Comparison of ENCODE assay signal across 10 mouse cellular contexts in genomic region chr15:83665993-83666392, GRCm38 (mm10). TPM values are rescaled to one million over a fixed set of nuclear protein-coding genes. Genes with fewer than 3 reads are reported as not detected.
DNase-seq lines count a peak whose midpoint lies in the region; ATAC-seq lines count a peak whose summit lies in the region.
"Had no signal": no experiment of that assay in that cellular context is flagged by ENCODE, and none has a peak within 500 bp of the region (broad histone marks: within the 10 kb centered on the region; RNA-seq: fewer than 3 reads in every experiment).

No protein-coding gene starts in this region.

- 56% methylated on average over 6 of the region's 6 CpGs for whole genome bisulfite sequencing in kidney, embryonic 15.5 days
- WGBS in neural tube, embryonic 14.5 days = 65% methylated on average over 6 of the region's 6 CpGs

- peaks cover 27% of the 10 kb centered on the region for H3K4me1 ChIP-seq in kidney, embryonic 15.5 days
- H3K4me1 ChIP-seq in neural tube, embryonic 14.5 days (ENCODE audit: control insufficient read depth, insufficient read depth, low read length) = peaks cover 13% of the 10 kb centered on the region

- H3K27me3 ChIP-seq in kidney, embryonic 15.5 days = peaks cover 32% of the 10 kb centered on the region
- no peaks in the 10 kb centered on the region for H3K27me3 ChIP-seq in neural tube, embryonic 14.5 days (ENCODE audit: control insufficient read depth, insufficient read depth, low read length)

- peak; percentile 20; the same call in 1 of the 2 replicates for ATAC-seq in kidney, embryonic 15.5 days (replicated peaks; ENCODE audit: low FRiP score)
- ATAC-seq in neural tube, embryonic 14.5 days (ENCODE audit: low read depth) = peak; percentile 49; the same call in 1 of the 2 replicates

- no peaks in the 10 kb centered on the region for H3K36me3 ChIP-seq in kidney, embryonic 15.5 days
- no peaks in the 10 kb centered on the region for H3K36me3 ChIP-seq in neural tube, embryonic 14.5 days (ENCODE audit: control insufficient read depth, insufficient read depth, low read length)

- no peak overlapping the region for H3K27ac ChIP-seq in kidney, embryonic 15.5 days
- no peak overlapping the region for H3K27ac ChIP-seq in neural tube, embryonic 14.5 days (ENCODE audit: low read depth, low read length)
- H3K27ac ChIP-seq: heart, adult 2 months had no signal

- peak; percentile 27 to 64 for DNase-seq in cerebellum, postnatal 25 days
- DNase-seq in cerebellum, adult 9-11 months = no peak
- no peak for DNase-seq in kidney, postnatal 14 days
- no peak for DNase-seq in neural tube, embryonic 10.5 days (ENCODE audit: extremely low spot score, low spot score)
- DNase-seq in B cell, adult 2 months = no peak
- DNase-seq: kidney, adult 9 months; thymus, postnatal 14 days had no signal

- no peak overlapping the region for H3K4me3 ChIP-seq in kidney, embryonic 15.5 days (replicated peaks)
- no peak overlapping the region for H3K4me3 ChIP-seq in neural tube, embryonic 14.5 days (ENCODE audit: low read depth, low read length)
- H3K4me3 ChIP-seq: heart, adult 2 months had no signal

- no peak overlapping the region for H3K9ac ChIP-seq in kidney, embryonic 15.5 days
- H3K9ac ChIP-seq in neural tube, embryonic 14.5 days (replicated peaks; ENCODE audit: low read depth, low read length) = 0 out of 2 replicates have a peak overlapping the region, but pooled peaks have one; percentile 1

- no peak overlapping the region for H3K4me2 ChIP-seq in kidney, embryonic 15.5 days
- no peak overlapping the region for H3K4me2 ChIP-seq in neural tube, embryonic 14.5 days (ENCODE audit: low read depth, low read length)

- no peaks in the 10 kb centered on the region for H3K9me3 ChIP-seq in kidney, embryonic 15.5 days (replicated peaks)
- no peaks in the 10 kb centered on the region for H3K9me3 ChIP-seq in neural tube, embryonic 14.5 days (ENCODE audit: control insufficient read depth, low read length)

RNA-seq across cellular contexts. Expression of gene Scube1, which starts 58.8 kb away (rescaled TPM):
- polyA plus RNA-seq in kidney, embryonic 15.5 days (2015; fragmentation: Nextera tagmentation; extraction: Ambion mirVana) = 5.1 and 6.1 TPM in 2 replicates
- polyA plus RNA-seq in neural tube, embryonic 14.5 days (2014; fragmentation: Nextera tagmentation; extraction: Ambion mirVana) = 9.4 and 14.1 TPM in 2 replicates

Comparison
In these comparisons a context has a peak if more than half of its experiments do, and no peak if none do; other contexts are left out.
1. DNase-seq: peak in cerebellum, postnatal 25 days (2 of 2); none in cerebellum, adult 9-11 months (single experiment), kidney, postnatal 14 days (single experiment), neural tube, embryonic 10.5 days (single experiment) and B cell, adult 2 months (0 of 2).